Mouse (Mus musculus): ENCODE results near the gene Spsb1. TPM values are rescaled to one million over a fixed set of nuclear protein-coding genes. Genes with fewer than 3 reads are reported as not detected.

The Spsb1 gene
- total RNA-seq, 2 experiments from 2014 or later: 22.5 to 28.0 TPM

- no peak for DNase-seq (ENCODE audit: low spot score in 2 of 2)
These were observed 94.5 kb downstream of the Spsb1 start for GRCm38 (mm10) chr4:149860393-149860792.

GRCm38 (mm10) chr4:149858584-149858983, 96.3 kb downstream of the Spsb1 start:
- no peak for DNase-seq (ENCODE audit: low spot score in 2 of 2)

GRCm38 (mm10) chr4:149858097-149858496, 96.7 kb downstream of the Spsb1 start:
- DNase-seq (ENCODE audit: low spot score in 2 of 2): no peak

GRCm38 (mm10) chr4:149857688-149858087, 97.2 kb downstream of the Spsb1 start:
- DNase-seq (ENCODE audit: low spot score in 2 of 2): no peak

GRCm38 (mm10) chr4:149855892-149856807, 98.7 kb downstream of the Spsb1 start:
- no peak for DNase-seq (ENCODE audit: low spot score in 2 of 2)

GRCm38 (mm10) chr4:149855180-149855891, 99.5 kb downstream of the Spsb1 start:
- no peak for DNase-seq (ENCODE audit: low spot score in 2 of 2)

- no peak for DNase-seq (ENCODE audit: low spot score in 2 of 2)
These were observed 100.1 kb downstream of the Spsb1 start for GRCm38 (mm10) chr4:149854770-149855169.

- DNase-seq (ENCODE audit: low spot score in 2 of 2): no peak
These were observed 100.5 kb downstream of the Spsb1 start for GRCm38 (mm10) chr4:149854301-149854708.

- DNase-seq (ENCODE audit: low spot score in 2 of 2): no peak
These were observed 101.1 kb downstream of the Spsb1 start for GRCm38 (mm10) chr4:149853698-149854284.

GRCm38 (mm10) chr4:149851554-149851953, 103.3 kb downstream of the Spsb1 start:
- no peak for DNase-seq (ENCODE audit: low spot score in 2 of 2)

- no peak for DNase-seq (ENCODE audit: low spot score in 2 of 2)
These were observed 104.2 kb downstream of the Spsb1 start for GRCm38 (mm10) chr4:149850674-149851073.

- DNase-seq (ENCODE audit: low spot score in 2 of 2): no peak
These were observed 104.8 kb downstream of the Spsb1 start for GRCm38 (mm10) chr4:149850045-149850444.

- no peak for DNase-seq (ENCODE audit: low spot score in 2 of 2)
These were observed 105.8 kb downstream of the Spsb1 start for GRCm38 (mm10) chr4:149849035-149849434.

GRCm38 (mm10) chr4:149846861-149847631, 107.8 kb downstream of the Spsb1 start:
- peak in 1 of 2 experiments; percentile 73 for DNase-seq (ENCODE audit: low spot score in 2 of 2)

Other genes with a start within 250 kb of the Spsb1 start
- 10 to 100 TPM; 60.5 to 67.7 TPM for gene Tmem201, start 217.0 kb downstream of the Spsb1 start, total RNA-seq (2021)
- 1 to 10 TPM; 5.8 to 9.0 TPM for gene Slc25a33, start 180.8 kb downstream of the Spsb1 start, total RNA-seq (2021)
- gene H6pd, start 54.0 kb upstream of the Spsb1 start, total RNA-seq (2021): 10 to 100 TPM; 66.0 to 71.0 TPM
- 10 to 100 TPM; 19.6 to 20.1 TPM for gene Gpr157, start 132.3 kb upstream of the Spsb1 start, total RNA-seq (2021)
- 1 to 10 TPM; 4.1 to 5.3 TPM for gene Slc2a5, start 164.2 kb upstream of the Spsb1 start, total RNA-seq (2021)
- not detected for gene Slc2a7, start 193.9 kb upstream of the Spsb1 start, total RNA-seq (2021)
- under 1 TPM in 1 of 2 experiments, not detected in 1; 0.27 TPM for gene Car6, start 246.3 kb upstream of the Spsb1 start, total RNA-seq (2021)